Mouse (Mus musculus) neutrophil, adult 5-6 weeks (primary cell): ENCODE measurements around the gene Creg1. TPM values are rescaled to one million over a fixed set of nuclear protein-coding genes. Genes with fewer than 3 reads are reported as not detected.

Experiments used
- ATAC-seq: fragments of 151-379, 151-347 bp; 2 replicates; pipeline ENCODE4 v1.8.0; 2017; ENCODE audit warnings: mild to moderate bottlenecking, moderate TSS enrichment; ENCODE audit not compliant: insufficient number of reproducible peaks, poor library complexity, low FRiP score, severe bottlenecking; ENCODE audit errors: extremely low read depth
- total RNA-seq: library from RNA; stranded (forward); fragments of 200-1000 nt; gene quantifications from 2 replicates; pipeline ENCODE4 v1.2.3, GENCODE M21; 2017

The Creg1 gene
- total RNA-seq, 1 experiment from 2014 or later: 78.8 TPM

DNA sequence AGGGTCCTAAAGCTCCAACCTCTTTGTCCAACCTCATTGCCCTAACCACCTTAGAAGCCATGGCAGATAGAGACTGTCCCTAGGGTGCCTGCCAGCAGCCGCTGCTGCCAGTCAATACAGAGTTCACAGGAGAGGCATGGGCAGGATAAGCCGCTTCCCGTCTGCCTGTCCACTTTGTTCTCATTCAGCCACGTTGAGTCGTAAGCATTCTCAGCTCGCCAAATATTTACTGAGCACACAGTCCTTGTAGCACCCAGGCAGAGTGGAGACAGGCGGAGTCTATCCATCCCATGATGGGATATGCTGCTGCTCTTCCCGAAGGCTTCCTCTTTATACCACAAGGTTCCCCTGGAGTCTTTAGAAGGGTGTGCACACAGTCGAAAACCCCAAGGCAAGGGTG lies 53.7 kb downstream of the Creg1 start:
- ATAC-seq: no peak

DNA sequence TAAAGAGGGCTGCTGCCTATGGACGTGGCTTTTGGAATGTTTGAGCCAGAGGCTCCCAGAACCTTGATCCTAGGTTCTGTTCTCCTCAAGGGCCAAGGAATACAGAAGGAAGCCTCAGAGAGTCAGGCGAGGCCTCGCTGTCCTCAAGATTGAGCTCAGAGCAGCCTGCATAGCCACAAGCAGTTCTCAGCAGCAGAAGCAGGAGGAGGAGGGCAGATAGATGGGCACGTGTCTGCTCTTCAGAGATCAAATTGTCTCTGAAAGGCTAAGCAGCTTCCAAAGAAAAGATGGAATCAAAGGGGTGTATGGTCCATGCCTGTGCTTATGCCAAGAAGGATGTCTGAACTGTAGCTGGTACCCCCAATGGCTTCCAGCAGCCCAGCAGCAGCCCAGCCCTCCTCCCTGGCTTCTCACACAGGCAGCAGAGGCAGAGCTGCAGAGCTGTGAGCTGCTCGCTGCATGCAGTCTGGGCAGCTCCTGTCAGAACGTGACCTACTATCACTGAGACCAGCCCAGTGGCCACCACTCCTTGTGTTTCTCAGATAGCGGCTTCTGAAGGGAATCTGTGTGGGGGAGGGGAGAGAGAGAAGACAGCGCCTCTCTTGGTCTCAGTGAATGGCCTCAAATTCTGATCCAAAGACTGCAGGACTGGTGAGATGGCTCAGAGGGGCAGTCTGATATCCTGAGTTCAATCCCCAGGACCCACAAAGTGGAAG lies 54.8 kb downstream of the Creg1 start:
- ATAC-seq: no peak

GRCm38 (mm10) chr1:165819147-165819546 lies 55.6 kb downstream of the Creg1 start:
- ATAC-seq: no peak

- ATAC-seq: no peak
Observed at GRCm38 (mm10) chr1:165822031-165822430, 58.5 kb downstream of the Creg1 start.

Other genes starting within 250 kb of the Creg1 start
- not detected in 2 replicates for gene Mpzl1, start 129.2 kb upstream of the Creg1 start, total RNA-seq
- gene Rcsd1, start 54.0 kb upstream of the Creg1 start, total RNA-seq: 371 and 393 TPM in 2 replicates
- gene Cd247, start 24.9 kb downstream of the Creg1 start, total RNA-seq: 27.7 and 29.8 TPM in 2 replicates
- 36.8 and 50.4 TPM in 2 replicates for gene Pou2f1, start 238.9 kb downstream of the Creg1 start, total RNA-seq